Mouse (Mus musculus): ENCODE measurements at regions not wholly inside any gene's neighbourhood (a gene's known extent, or its start where the extent isn't known, plus 50 kb on each side); places are given as distances from the start of the nearest gene placed in this dataset.

DNA sequence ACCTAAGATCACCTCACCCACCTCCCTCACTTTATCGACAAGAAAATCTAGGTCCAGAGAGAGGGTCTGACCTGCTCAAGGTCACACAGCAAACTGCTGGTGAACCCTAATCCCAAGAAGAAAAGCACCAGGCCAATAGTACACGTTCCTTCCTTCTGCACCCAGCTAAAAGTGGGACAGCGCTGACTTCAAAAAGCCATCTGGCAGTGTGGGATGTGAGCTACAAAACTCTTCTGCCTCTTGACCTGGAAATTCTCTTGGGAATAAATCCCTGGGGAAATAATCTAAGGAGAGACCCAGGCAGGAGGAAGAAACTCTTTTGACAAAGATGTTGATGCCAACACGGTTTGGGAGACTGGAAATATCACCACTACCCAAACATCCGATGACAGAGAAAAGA lies 175.4 kb downstream of the Cct6b start:
- no peak for DNase-seq (ENCODE audit: low spot score)

GRCm38 (mm10) chr11:82579841-82580415 lies 184.2 kb downstream of the Cct6b start:
- DNase-seq (ENCODE audit: low spot score), result no peak

- no peak for DNase-seq (ENCODE audit: low spot score)
Measured at GRCm38 (mm10) chr11:82576019-82576418, 187.3 kb downstream of the Tmem132e start.

DNA sequence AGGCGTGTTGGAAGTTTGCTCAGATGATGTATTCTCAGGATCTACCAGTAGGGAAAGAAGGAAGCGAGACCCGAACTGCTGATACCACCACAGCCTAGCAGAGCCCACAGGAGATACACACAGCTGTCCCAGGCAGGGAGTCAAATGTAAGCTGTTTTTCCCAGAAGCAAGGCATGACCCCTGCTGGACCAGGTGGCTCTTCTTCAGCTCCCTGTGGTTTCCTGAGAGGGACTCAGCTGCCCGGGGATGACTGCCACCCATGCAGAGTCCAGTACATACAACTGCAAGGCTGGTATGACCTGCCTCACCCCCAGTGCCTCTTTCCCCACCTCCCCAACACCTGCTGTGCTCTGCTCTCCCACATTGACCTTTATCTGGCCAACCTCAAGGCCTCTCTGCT lies 184.4 kb downstream of the Tmem132e start:
- DNase-seq (ENCODE audit: low spot score), result no peak

DNA sequence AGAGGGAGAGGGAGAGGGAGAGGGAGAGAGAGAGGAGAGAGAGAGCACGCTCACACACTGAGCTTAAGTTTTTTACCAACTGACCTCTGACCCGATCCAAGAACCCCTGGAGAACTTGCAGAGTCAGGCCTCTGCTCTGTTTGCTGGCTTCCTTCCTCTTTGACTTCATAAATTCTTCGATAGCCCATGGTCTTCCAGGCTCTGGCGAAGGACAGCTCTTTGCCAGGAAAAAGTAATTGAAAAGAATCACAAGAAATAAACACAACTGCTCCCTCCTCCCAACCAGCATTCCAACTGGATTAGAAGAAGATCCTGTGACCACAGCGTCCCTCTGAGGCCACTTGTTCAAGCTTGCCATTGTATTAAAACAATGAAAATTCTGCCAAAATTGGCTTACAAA lies 182.8 kb downstream of the Tmem132e start:
- peak; percentile 10 for DNase-seq (ENCODE audit: low spot score)

GRCm38 (mm10) chr11:82569819-82570218 lies 181.1 kb downstream of the Tmem132e start:
- no peak for DNase-seq (ENCODE audit: low spot score)

- no peak for DNase-seq (ENCODE audit: low spot score)
Measured at GRCm38 (mm10) chr11:82568219-82568676, 179.5 kb downstream of the Tmem132e start.

DNA sequence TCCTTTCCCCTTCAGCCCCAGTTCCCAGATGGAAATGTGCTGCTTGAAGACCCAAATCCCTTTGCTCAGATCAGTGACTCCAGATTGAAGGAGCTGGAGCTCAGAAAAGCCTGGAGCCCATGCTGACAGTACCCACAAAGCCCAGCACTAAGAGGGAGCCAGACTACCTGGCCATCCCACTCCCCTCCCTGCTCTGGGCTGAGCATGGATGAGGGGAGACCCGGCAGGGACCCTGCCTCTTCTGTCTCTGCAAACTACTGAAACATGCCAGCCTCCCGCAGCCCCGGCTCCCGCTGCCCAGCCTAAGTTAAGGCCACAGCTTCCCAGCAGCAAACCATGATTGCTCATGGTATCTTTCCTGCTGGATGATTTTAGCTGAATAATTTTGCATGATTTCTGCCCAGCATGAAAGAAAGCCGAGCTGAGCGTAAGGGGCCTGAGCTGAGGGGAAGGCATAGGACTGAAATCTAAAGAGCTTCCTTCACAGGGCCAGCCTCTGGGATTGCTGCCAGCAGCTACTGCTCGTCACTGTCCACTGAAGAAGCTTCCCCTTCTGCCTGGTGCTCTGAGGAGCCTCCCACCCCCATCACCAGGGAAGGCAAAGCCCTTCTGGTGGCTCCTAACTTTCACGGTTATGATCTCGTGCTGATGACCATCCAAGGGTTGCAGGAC lies 178.4 kb downstream of the Tmem132e start:
- DNase-seq (ENCODE audit: low spot score), result no peak

- no peak for DNase-seq (ENCODE audit: low spot score)
Measured at GRCm38 (mm10) chr11:82566092-82566491, 177.4 kb downstream of the Tmem132e start.

DNA sequence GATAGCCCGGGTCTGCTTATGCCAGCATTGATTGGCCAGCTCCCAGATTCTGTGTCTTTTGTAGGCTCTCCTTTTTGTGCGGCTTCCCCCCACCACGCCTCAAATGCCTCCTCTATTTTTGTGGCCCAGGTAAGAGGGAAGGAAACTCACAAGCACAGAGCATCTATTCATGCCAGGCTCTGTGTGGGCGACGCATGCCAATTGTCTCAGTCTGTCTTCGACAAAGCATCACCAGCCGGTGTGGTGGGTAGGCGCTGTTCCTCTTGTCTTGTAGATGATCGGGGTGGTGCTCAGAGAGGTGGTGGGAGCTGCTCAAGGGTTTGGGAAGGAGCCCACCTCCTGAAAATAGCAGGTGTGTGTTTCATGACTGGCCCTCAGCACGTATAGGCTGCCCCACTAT lies 175.5 kb downstream of the Tmem132e start:
- no peak for DNase-seq (ENCODE audit: low spot score)

DNA sequence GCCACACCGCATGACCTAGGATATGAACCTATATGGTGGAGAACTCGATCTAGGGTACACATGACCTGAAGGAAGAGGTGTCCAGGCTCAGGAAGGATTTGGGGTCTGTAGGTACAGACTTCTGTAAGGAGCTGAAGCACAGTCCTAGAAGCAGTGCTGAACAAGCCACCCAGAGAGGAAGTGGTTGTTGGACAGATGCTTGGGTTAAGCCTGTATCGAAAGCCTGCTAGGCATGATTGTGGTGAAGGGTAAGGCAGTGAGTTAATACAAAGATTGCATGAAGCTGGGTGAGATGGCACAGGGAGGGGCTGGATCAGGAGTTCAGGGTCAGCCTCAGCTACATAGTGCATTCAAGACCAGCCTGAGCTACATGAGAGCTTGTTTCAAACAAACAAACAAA lies 153.3 kb downstream of the Tmem132e start:
- DNase-seq (ENCODE audit: low spot score), result no peak

GRCm38 (mm10) chr11:82541376-82541775 lies 152.7 kb downstream of the Tmem132e start:
- no peak for DNase-seq (ENCODE audit: low spot score)

GRCm38 (mm10) chr11:82537931-82538330 lies 149.2 kb downstream of the Tmem132e start:
- no peak for DNase-seq (ENCODE audit: low spot score)

DNA sequence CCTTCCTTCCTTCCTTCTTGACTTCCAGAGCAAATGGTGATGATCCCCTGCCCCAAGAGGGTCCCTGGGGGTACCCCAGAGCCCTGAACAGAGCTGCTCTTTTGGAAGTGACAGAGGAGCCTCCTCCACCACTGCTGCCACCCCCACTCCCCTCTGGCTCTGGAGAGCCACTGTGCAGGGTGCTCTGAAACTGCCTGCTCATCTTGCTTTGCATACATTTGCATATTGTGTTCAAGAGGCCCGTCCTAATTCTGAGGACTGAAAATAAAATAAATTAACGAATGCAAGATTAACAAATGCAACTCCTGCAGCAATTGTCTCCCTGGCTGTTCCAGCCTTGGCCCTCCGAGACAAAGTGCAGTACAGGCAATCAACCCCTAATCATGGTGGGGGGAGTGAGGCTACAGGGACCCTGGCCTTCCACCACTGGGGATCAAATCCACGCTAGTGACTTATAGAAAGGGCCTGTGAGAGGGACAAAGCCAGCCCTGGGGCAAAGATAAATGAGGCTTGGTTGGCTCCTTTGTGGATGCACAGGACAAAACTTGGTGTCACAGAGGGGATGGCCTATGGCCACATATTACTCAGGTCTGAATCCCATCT lies 134.6 kb downstream of the Tmem132e start:
- DNase-seq (ENCODE audit: low spot score), result no peak

DNA sequence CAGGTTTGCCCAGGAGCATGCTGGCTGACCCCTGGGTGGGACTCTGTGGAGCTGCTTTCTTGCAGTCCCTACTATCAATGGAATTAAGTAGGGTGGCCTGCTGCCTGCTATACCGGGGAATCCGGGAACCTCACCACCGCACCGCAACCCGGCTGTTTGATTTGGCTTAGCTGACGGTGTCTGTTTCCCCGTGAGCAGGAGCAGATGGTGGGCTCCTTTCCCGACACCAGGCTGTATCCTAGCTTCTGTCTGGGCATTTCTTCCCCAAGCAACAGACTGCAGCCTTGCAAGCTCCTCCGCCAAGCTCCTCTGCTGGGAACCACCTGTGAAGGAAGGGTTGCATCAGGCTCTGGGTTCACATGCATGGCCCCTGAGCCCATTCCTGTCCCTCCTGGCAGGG lies 132.7 kb downstream of the Tmem132e start:
- no peak for DNase-seq (ENCODE audit: low spot score)

GRCm38 (mm10) chr11:82518691-82519090 lies 130.0 kb downstream of the Tmem132e start:
- DNase-seq (ENCODE audit: low spot score), result no peak

DNA sequence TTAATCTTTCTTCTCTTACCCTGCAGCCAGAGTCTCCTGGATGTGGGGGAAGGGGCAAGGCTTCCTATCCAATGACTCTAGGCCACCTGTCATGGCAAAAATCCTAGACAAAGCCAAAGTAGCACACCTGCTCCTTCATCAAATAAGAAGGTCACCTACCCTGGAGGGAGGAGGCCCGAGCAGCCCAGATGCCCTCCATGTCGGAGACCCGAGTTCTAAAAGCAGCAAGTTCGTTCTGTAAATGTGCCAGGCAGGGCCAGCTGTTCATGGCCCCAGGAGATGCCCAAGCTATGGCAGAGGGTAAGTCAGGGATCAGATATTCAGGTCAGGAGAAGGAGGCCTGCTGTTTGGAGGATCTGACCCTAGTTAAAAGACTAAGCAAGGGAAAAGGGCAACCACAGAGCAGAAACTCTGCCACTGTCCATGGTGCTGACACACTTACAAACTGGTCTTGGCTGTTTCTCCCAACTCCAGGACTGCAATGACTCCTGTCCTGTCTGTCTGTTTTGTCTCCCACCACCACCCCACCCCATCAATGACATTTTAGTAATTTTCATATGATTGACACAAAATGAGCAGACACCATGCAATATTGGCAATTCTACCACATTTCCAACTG lies 125.9 kb downstream of the Tmem132e start:
- no peak for DNase-seq (ENCODE audit: low spot score)

DNA sequence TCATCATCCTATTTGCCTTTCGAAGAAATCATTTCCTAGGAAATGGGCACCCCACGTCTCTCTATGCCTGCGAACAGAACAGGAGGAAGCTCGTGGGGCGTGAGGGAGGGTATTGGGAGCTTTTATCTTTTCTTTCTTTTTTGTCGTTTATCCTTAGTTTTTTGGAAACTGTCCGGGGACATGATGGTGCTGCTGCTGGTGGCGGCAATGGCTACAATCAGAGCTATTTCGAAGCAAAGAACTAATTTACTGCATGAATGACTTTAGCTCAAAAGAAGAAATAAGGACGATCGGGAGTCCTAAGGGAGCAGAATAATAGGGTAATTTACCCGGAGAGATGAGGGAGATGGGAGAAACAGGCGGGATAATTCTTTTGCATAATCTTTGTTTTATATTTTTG lies 119.9 kb downstream of the Tmem132e start:
- no peak for DNase-seq (ENCODE audit: low spot score)

All from heart, adult 8-10 months (tissue).